Mouse (Mus musculus) myocyte (in vitro differentiated cells): Measurements from ENCODE around the gene Fiz1. TPM values are rescaled to one million over a fixed set of nuclear protein-coding genes. Genes with fewer than 3 reads are reported as not detected.

Experiments
- H3K27me3 ChIP-seq: one replicate; pipeline ENCODE4 v1.6.1; 2011; ENCODE audit not compliant: control insufficient read depth, insufficient read depth, insufficient read length
- H3K36me3 ChIP-seq: one replicate; pipeline ENCODE4 v1.6.1; 2011; ENCODE audit not compliant: control insufficient read depth, insufficient read depth
- H3K4me2 ChIP-seq: one replicate; pipeline ENCODE4 v1.6.1; 2011; ENCODE audit warnings: low read depth, control low read depth
- H3K4me3 ChIP-seq: one replicate; pipeline ENCODE4 v1.5.1; 2011; ENCODE audit warnings: mild to moderate bottlenecking, control low read depth, moderate library complexity
- H3K79me2 ChIP-seq: one replicate; pipeline ENCODE4 v1.6.1; 2011; ENCODE audit not compliant: control insufficient read depth, insufficient read depth
- H3ac ChIP-seq: one replicate; pipeline ENCODE4 v1.6.1; 2011; ENCODE audit not compliant: control insufficient read depth, insufficient read length
- CEBPB ChIP-seq: IDR thresholded peaks from 2 replicates; pipeline ENCODE4 v1.6.1; 2011; ENCODE audit warnings: mild to moderate bottlenecking, moderate library complexity; ENCODE audit not compliant: poor library complexity, insufficient read depth, severe bottlenecking
- E2F4 ChIP-seq: IDR thresholded peaks from one replicate; pipeline ENCODE4 v1.6.1; 2011; ENCODE audit warnings: mild to moderate bottlenecking, control low read depth, moderate library complexity; ENCODE audit not compliant: insufficient read depth
- MAX ChIP-seq: IDR thresholded peaks from one replicate; pipeline ENCODE4 v1.6.1; 2011; ENCODE audit warnings: low read depth, mild to moderate bottlenecking, control low read depth
- MYOD1 ChIP-seq, 3 experiments: IDR thresholded peaks; one replicate each; pipeline ENCODE4 v1.6.1; 2011; ENCODE audit warnings: control low read depth in 2 of 3, low read depth in 2 of 3, mild to moderate bottlenecking in 2 of 3, moderate library complexity in 1 of 3; ENCODE audit not compliant: insufficient read length in 2 of 3, control insufficient read depth in 1 of 3
- MYOG ChIP-seq, 3 experiments: IDR thresholded peaks; one replicate each; pipeline ENCODE4 v1.6.1; 2011; ENCODE audit warnings: control low read depth in 2 of 3, low read depth in 2 of 3, mild to moderate bottlenecking in 2 of 3; ENCODE audit not compliant: insufficient read length in 2 of 3, control insufficient read depth in 1 of 3, insufficient read depth in 1 of 3
- POLR2A ChIP-seq: IDR thresholded peaks from one replicate; pipeline ENCODE4 v1.6.1; 2011; ENCODE audit warnings: low read depth, mild to moderate bottlenecking, control low read depth, moderate library complexity; ENCODE audit not compliant: insufficient read length
- POLR2AphosphoS2 ChIP-seq: IDR thresholded peaks from one replicate; pipeline ENCODE4 v1.6.1; 2011; ENCODE audit warnings: low read depth, control low read depth; ENCODE audit not compliant: insufficient read length
- REST ChIP-seq: IDR thresholded peaks from one replicate; pipeline ENCODE4 v1.6.1; 2011; ENCODE audit warnings: mild to moderate bottlenecking, control low read depth, moderate library complexity; ENCODE audit not compliant: insufficient read depth, insufficient read length
- SRF ChIP-seq: IDR thresholded peaks from one replicate; pipeline ENCODE4 v1.6.1; 2011; ENCODE audit warnings: low read depth; ENCODE audit not compliant: control insufficient read depth, insufficient read length
- TCF12 ChIP-seq: IDR thresholded peaks from one replicate; pipeline ENCODE4 v1.6.1; 2011; ENCODE audit warnings: mild to moderate bottlenecking, control low read depth; ENCODE audit not compliant: poor library complexity, insufficient read depth, severe bottlenecking
- TCF3 ChIP-seq: IDR thresholded peaks from one replicate; pipeline ENCODE4 v1.6.1; 2011; ENCODE audit warnings: low read depth, control low read depth; ENCODE audit not compliant: insufficient read length
- USF1 ChIP-seq: IDR thresholded peaks from one replicate; pipeline ENCODE4 v1.6.1; 2011; ENCODE audit warnings: low read depth, mild to moderate bottlenecking, control low read depth, moderate library complexity
- polyA plus RNA-seq: library from polyadenylated mRNA; unstranded; fragments of >200 nt; fragmentation: generic; extraction: Trizol; gene quantifications from one replicate; pipeline ENCODE4 v1.2.1, GENCODE M21; 2012; ENCODE audit warnings: missing spikeins

Fiz1 gene
- polyA plus RNA-seq, 1 experiment, result 22.8 TPM

DNA sequence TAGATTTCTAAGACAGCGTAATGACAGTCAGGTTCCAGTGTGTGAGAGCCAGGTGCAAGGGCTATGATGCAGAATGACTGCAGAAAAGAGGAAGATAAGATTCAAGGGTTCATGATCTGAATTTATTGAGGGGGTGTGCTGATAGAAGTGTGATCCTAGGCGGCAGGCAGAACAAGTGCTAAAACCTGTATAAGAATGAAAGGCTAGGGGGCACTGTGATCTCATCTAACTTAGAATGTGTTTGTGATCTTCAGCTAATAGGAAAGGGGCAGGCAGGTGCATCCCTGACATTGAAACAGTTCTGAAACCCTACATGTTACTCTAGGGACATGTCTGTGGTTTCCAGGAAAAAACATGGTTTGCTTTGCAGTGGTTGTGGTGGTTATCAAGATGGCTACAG is 31.6 kb upstream of the Fiz1 start:
- Histone ChIP-seq H3K79me2 (no peaks in the 10 kb centered on the region), H3K27me3 (no peaks in the 10 kb centered on the region), H3ac (no peak overlapping the region), H3K4me3 (no peak overlapping the region), H3K4me2 (no peak overlapping the region), H3K36me3 (no peaks in the 10 kb centered on the region)
- no peak for TF ChIP-seq MYOD1 (IDR thresholded peaks at IDR 0.05; ENCODE audit: control insufficient read depth in 1 of 3, insufficient read length in 2 of 3, low read depth in 2 of 3)
- no peak for TF ChIP-seq USF1
- no peak for TF ChIP-seq MYOG (IDR thresholded peaks at IDR 0.05; ENCODE audit: control insufficient read depth in 1 of 3, insufficient read depth in 1 of 3, insufficient read length in 2 of 3, low read depth in 2 of 3)
- no peak for TF ChIP-seq MAX
- no peak for TF ChIP-seq POLR2AphosphoS2
- no peak for TF ChIP-seq SRF

- Histone ChIP-seq H3K79me2 (no peaks in the 10 kb centered on the region), H3K27me3 (no peaks in the 10 kb centered on the region), H3K4me2 (no peak overlapping the region), H3K4me3 (no peak overlapping the region), H3K36me3 (no peaks in the 10 kb centered on the region), H3ac (no peak overlapping the region)
- TF ChIP-seq USF1 (no peak), SRF (no peak), MYOD1 (IDR thresholded peaks at IDR 0.05; ENCODE audit: control insufficient read depth in 1 of 3, insufficient read length in 2 of 3, low read depth in 2 of 3) (no peak), E2F4 (no peak), CEBPB (no peak), MYOG (IDR thresholded peaks at IDR 0.05; ENCODE audit: control insufficient read depth in 1 of 3, insufficient read depth in 1 of 3, insufficient read length in 2 of 3, low read depth in 2 of 3) (no peak), POLR2A (no peak), TCF12 (no peak), MAX (no peak), TCF3 (no peak), POLR2AphosphoS2 (no peak)
Measured at GRCm38 (mm10) chr7:5044981-5045380, 30.5 kb upstream of the Fiz1 start.

DNA sequence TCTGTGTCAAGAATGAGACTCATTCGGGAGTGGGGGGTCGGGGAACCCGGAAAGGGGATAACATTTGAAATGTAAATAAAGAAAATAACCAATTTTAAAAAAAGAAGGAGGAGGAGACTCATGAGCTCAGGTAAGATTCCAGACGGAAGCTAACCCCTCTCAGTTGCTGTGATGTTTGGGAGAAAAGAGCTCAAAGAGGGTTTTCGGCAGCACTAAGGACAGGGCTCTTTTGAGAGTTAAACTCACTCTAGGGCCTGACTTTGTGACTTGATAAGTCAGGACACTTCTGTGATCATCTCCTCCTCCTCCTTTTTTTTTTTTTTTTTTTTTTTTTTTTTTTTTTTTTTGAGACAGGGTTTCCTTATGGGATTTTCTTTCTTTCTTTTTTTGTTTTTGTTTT is 24.4 kb upstream of the Fiz1 start:
- Histone ChIP-seq H3K36me3 (peaks cover 5% of the 10 kb centered on the region), H3ac (peak overlapping the region; percentile 52), H3K79me2 (no peaks in the 10 kb centered on the region), H3K4me2 (peak overlapping the region; percentile 76), H3K4me3 (peak overlapping the region; percentile 62), H3K27me3 (no peaks in the 10 kb centered on the region)
- TF ChIP-seq MAX (no peak), E2F4 (no peak), TCF3 (no peak), POLR2A (no peak), CEBPB (no peak), POLR2AphosphoS2 (no peak), MYOG (IDR thresholded peaks at IDR 0.05; ENCODE audit: control insufficient read depth in 1 of 3, insufficient read depth in 1 of 3, insufficient read length in 2 of 3, low read depth in 2 of 3) (no peak), REST (no peak), SRF (no peak), MYOD1 (IDR thresholded peaks at IDR 0.05; ENCODE audit: control insufficient read depth in 1 of 3, insufficient read length in 2 of 3, low read depth in 2 of 3) (no peak), USF1 (no peak), TCF12 (no peak)

GRCm38 (mm10) chr7:5038109-5038732 is 23.7 kb upstream of the Fiz1 start, which contains the start of gene Zfp784:
TSS of gene Zfp784 (minus strand) at chr7:5038446.
- Histone ChIP-seq H3K36me3 (peaks cover 6% of the 10 kb centered on the region), H3ac (peak within 1 kb of the TSS; percentile 52), H3K79me2 (no peaks in the 10 kb centered on the region), H3K27me3 (no peaks in the 10 kb centered on the region), H3K4me2 (peak within 1 kb of the TSS; percentile 76), H3K4me3 (peak within 1 kb of the TSS; percentile 62)
- TF ChIP-seq E2F4, result no peak
- TF ChIP-seq REST, result no peak
- no peak for TF ChIP-seq TCF3
- no peak for TF ChIP-seq CEBPB
- no peak for TF ChIP-seq TCF12
- peak; percentile 45 for TF ChIP-seq POLR2AphosphoS2
- TF ChIP-seq POLR2A, result peak; percentile 64
- TF ChIP-seq MAX, result no peak
- no peak for TF ChIP-seq SRF
- no peak for TF ChIP-seq USF1
- no peak for TF ChIP-seq MYOG (IDR thresholded peaks at IDR 0.05; ENCODE audit: control insufficient read depth in 1 of 3, insufficient read depth in 1 of 3, insufficient read length in 2 of 3, low read depth in 2 of 3)
- no peak for TF ChIP-seq MYOD1 (IDR thresholded peaks at IDR 0.05; ENCODE audit: control insufficient read depth in 1 of 3, insufficient read length in 2 of 3, low read depth in 2 of 3)
